Mouse (Mus musculus): ENCODE measurements at regions not wholly inside any gene's neighbourhood (a gene's known extent, or its start where the extent isn't known, plus 50 kb on each side); places are given as distances from the start of the nearest gene placed in this dataset.

DNA sequence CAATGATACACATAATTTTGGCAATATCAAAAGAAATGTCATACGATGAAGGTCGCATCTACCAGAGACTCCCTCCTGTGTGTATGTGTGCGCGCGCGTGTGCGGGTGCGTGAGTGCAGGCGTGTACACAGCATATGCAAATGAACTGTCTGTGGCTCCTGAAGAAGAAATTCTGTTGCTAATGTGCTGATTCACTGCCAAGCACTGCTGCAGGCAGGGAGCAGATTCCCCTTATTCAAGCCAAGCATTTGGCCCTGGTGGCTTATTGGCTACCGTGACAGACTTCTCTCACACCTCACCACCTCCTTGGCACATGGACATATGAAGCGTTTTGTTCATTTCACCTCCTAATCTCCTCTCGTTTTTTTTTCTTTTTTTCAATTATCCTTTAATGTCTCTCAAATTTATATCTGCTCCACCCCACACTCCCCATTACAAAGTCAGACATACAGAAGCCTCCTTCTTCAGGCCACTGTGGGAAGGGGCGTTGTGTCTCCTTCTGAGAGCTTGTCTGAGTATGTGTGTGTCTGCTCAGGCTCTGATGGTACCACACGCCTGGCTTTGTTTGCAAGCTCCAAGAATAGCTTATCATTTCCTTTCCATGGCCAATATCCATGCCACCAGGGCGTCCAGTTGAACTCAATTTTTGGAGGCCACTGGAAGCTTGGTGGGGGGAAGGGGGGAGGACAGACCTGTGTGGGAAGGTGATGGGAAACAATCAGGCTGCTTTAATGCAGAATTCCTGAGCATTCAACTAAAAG lies 115.5 kb upstream of the Pgrmc2 start:
- Histone ChIP-seq H3K36me3 (ENCODE audit: control insufficient read depth, insufficient read depth, low read length) (no peaks in the 10 kb centered on the region), H3K4me3 (ENCODE audit: low read length) (no peak overlapping the region), H3K4me2 (ENCODE audit: low read length) (no peak overlapping the region), H3K9me3 (ENCODE audit: control insufficient read depth, low read length) (no peaks in the 10 kb centered on the region), H3K4me1 (ENCODE audit: control insufficient read depth, insufficient read depth, low read depth, low read length) (peaks cover 9% of the 10 kb centered on the region; the same call in 1 of the 2 replicates), H3K9ac (ENCODE audit: low read depth, low read length) (no peak overlapping the region), H3K27me3 (replicated peaks; ENCODE audit: control insufficient read depth, insufficient read depth, low read length) (no peaks in the 10 kb centered on the region; the same call in 1 of the 2 replicates), H3K27ac (ENCODE audit: low read depth, low read length) (no peak overlapping the region; the same call in 1 of the 2 replicates)
- 62% methylated on average over 15 of the region's 15 CpGs for WGBS
- ATAC-seq, result peak; percentile 71

DNA sequence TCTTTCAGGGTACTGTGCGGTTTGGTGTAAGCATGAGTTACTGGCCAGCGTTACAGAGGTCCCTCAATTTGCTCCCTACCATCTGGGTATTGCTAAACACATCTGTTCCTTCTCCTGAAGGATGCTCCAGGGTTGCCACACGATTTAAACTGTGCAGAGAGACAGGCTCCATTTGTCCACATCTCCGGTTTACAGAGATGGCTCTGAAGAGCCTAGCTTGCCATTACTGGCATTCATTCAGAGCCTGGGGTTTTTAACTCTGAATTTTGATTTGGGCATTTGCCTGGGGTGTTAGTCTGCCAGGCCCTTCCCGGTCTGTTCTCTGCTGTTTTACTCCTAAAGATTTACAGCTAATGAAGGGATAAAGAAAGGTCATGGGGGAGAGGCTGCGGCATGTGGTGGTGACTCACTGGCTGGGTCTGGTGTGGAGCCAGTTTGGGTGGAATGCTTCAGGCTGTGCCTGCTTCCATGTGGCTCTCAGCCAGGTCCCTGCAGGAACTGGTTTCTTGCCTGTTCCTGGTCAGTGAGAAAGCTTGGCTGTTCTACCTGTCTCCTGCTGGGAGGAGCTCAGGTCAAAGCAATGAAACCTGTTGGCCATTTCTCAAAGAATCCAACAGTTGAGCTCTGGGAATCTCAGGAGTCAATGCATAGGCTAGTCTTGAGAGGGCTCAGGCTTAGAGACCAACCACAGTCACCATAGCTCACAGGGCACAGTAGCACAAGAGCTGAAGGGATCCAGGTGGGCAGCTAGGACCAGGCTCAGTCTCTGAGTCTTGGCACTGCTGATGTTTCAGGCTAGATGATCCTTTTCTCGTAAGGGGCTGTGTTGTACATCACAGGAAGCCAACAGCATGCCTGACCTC lies 112.5 kb upstream of the Pgrmc2 start:
- WGBS, result 35% methylated on average over 7 of the region's 7 CpGs
- H3K4me3 ChIP-seq (ENCODE audit: low read length), result no peak overlapping the region
- no peak overlapping the region for H3K9ac ChIP-seq (ENCODE audit: low read depth, low read length)
- ATAC-seq, result peak; percentile 88
- H3K4me2 ChIP-seq (ENCODE audit: low read length), result no peak overlapping the region
- no peaks in the 10 kb centered on the region for H3K36me3 ChIP-seq (ENCODE audit: control insufficient read depth, insufficient read depth, low read length)
- H3K27me3 ChIP-seq (replicated peaks; ENCODE audit: control insufficient read depth, insufficient read depth, low read length), result no peaks in the 10 kb centered on the region; the same call in 1 of the 2 replicates
- no peaks in the 10 kb centered on the region for H3K9me3 ChIP-seq (ENCODE audit: control insufficient read depth, low read length)
- no peak overlapping the region for H3K27ac ChIP-seq (ENCODE audit: low read depth, low read length)
- H3K4me1 ChIP-seq (ENCODE audit: control insufficient read depth, insufficient read depth, low read depth, low read length), result peaks cover 9% of the 10 kb centered on the region; the same call in 1 of the 2 replicates

DNA sequence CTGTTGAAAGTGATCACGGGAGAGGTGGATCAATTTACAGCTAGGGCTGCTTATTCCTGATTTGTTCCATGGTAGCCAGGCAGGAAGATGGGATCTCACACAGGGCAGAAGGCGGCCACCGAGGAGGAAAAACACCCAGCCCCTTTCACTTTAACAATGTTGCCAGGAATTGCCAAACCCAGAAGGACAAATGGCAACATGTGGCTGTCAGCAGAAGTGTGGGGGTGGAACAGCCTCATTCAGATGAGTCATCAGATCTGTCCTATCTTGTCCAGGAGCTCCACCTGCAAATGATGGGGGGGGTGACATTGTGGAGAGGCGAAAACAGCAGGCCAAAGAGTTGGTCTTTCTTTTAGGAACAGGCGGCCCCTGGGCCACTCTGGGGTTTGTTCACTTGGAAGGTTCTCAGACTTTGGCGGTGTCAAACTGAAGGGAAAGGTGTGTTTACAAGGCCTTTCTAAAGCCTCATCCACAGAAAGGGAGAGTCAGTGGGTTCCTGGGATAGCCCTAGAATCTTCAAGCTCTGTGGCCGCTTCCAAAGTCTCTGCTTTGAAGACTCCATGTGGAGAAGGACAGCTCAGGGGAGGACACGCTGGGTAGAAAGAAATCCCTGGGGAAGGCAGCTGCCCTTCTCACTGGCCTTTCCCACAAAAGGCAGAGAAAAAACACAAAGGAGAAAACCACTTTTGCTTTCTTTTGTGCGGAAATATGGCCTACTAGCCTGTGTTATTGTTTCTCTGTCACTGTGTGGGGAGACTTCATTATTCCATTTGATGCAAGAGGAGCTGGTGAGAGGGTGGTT lies 111.7 kb upstream of the Pgrmc2 start:
- Histone ChIP-seq H3K4me2 (ENCODE audit: low read length) (no peak overlapping the region), H3K4me1 (ENCODE audit: control insufficient read depth, insufficient read depth, low read depth, low read length) (peaks cover 9% of the 10 kb centered on the region; the same call in 1 of the 2 replicates), H3K27ac (ENCODE audit: low read depth, low read length) (no peak overlapping the region), H3K27me3 (replicated peaks; ENCODE audit: control insufficient read depth, insufficient read depth, low read length) (no peaks in the 10 kb centered on the region), H3K9ac (ENCODE audit: low read depth, low read length) (no peak overlapping the region), H3K9me3 (ENCODE audit: control insufficient read depth, low read length) (no peaks in the 10 kb centered on the region), H3K36me3 (ENCODE audit: control insufficient read depth, insufficient read depth, low read length) (no peaks in the 10 kb centered on the region), H3K4me3 (ENCODE audit: low read length) (no peak overlapping the region)
- no peak for ATAC-seq
- 61% methylated on average over 9 of the region's 9 CpGs for WGBS

DNA sequence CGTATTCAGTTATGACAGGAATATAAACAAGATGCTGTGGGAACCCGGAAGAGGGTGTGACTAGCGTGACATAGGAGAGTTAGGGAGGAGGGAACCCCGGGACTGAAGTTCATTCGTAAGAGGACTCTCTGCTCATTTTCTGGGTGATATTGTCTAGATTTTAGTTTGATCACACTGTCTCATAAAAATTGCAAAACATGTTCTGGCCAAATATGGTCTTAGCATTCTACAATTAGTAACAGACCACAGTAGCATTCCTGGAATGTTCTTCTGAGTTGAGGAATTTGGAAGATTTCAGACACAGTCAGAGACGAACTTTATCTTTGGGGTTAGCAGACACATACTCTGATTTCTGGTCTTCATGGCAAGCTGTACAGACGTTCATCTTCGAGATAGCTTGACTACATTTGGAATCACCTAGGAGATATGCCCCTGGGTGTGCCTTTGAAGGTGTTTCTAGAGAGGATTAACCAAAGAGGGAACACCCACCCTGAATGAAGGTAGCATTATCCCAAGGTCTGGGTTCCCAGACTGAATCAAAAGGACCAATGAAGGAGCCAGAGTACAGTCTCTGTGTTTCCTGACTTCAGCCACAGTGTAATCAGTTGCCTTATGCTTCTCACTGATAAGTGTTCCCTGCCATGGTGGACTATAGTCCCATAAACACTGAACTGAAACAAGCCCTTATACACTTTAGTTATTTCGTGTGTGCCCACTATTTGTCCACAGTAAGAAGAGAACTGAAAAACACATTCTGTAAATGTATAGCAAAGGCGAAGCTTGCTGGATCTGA lies 102.7 kb upstream of the Pgrmc2 start:
- H3K4me3 ChIP-seq (ENCODE audit: low read length), result no peak overlapping the region
- no peak overlapping the region for H3K27ac ChIP-seq (ENCODE audit: low read depth, low read length)
- no peak overlapping the region for H3K9ac ChIP-seq (ENCODE audit: low read depth, low read length)
- no peaks in the 10 kb centered on the region for H3K36me3 ChIP-seq (ENCODE audit: control insufficient read depth, insufficient read depth, low read length)
- H3K27me3 ChIP-seq (replicated peaks; ENCODE audit: control insufficient read depth, insufficient read depth, low read length), result no peaks in the 10 kb centered on the region
- no peak for ATAC-seq
- 87% methylated on average over 10 of the region's 10 CpGs for WGBS
- peaks cover 6% of the 10 kb centered on the region for H3K4me1 ChIP-seq (ENCODE audit: control insufficient read depth, insufficient read depth, low read depth, low read length)
- no peaks in the 10 kb centered on the region for H3K9me3 ChIP-seq (ENCODE audit: control insufficient read depth, low read length)
- H3K4me2 ChIP-seq (ENCODE audit: low read length), result no peak overlapping the region

DNA sequence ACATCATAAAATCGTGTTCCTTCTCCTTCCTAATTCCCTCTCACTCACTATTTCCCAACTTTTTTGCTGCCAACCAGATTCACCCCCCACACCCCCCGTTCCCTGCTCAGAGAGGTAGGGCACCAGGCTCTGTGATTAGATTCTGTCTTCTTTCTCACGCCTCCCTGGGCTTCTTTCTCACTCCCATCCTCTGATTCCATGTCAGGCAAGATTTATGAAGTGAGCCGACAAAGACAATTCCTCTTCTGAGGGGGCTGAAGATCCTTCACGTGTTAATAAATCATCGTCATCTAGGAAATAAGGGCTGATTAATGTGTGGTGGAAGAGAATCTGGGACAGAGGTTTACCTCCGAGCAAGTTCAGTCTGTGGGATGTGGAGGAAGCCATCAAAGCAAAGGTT lies 101.5 kb upstream of the Pgrmc2 start:
- H3K27me3 ChIP-seq (replicated peaks; ENCODE audit: control insufficient read depth, insufficient read depth, low read length), result no peaks in the 10 kb centered on the region
- no peak for ATAC-seq
- H3K4me3 ChIP-seq (ENCODE audit: low read length), result no peak overlapping the region
- peaks cover 6% of the 10 kb centered on the region for H3K4me1 ChIP-seq (ENCODE audit: control insufficient read depth, insufficient read depth, low read depth, low read length)
- 66% methylated on average over 7 of the region's 7 CpGs for WGBS
- H3K9me3 ChIP-seq (ENCODE audit: control insufficient read depth, low read length), result no peaks in the 10 kb centered on the region
- H3K9ac ChIP-seq (ENCODE audit: low read depth, low read length), result no peak overlapping the region
- no peaks in the 10 kb centered on the region for H3K36me3 ChIP-seq (ENCODE audit: control insufficient read depth, insufficient read depth, low read length)
- no peak overlapping the region for H3K4me2 ChIP-seq (ENCODE audit: low read length)
- no peak overlapping the region for H3K27ac ChIP-seq (ENCODE audit: low read depth, low read length)

DNA sequence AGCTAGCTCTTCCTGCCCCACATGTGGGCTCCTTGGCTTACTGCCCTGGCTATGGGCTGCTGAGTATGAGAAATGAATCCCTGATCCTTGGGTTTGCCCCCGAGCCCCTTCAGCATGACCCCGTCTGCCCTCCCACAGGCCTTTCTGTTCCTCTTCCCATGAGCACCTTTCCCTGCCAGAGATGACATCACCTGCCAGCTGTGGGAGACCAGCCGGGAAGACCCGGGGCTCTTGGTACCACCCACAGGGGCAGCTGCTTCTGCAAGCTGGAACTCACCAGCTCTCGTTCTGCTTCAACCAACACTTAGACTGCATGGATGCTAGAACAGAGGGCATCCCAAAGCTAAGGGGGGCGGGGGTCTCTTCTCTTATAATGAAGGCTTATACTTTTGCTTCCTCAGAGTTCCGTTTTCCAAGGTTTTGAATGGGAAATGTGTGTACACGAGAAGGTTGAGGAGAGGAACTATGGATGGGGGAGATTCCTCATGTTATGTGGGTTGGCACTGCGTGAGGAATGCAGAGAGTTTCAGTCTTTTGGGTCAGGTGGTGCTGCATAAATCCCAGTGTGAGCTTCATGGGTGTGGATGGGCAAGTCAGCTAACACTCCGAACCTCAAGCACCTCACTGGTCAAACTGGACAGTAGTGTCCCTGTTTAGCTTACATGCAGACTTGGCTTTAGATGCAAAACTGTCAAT lies 100.2 kb upstream of the Pgrmc2 start:
- Histone ChIP-seq H3K27me3 (replicated peaks; ENCODE audit: control insufficient read depth, insufficient read depth, low read length) (no peaks in the 10 kb centered on the region), H3K9ac (ENCODE audit: low read depth, low read length) (no peak overlapping the region), H3K9me3 (ENCODE audit: control insufficient read depth, low read length) (no peaks in the 10 kb centered on the region), H3K36me3 (ENCODE audit: control insufficient read depth, insufficient read depth, low read length) (no peaks in the 10 kb centered on the region), H3K4me2 (ENCODE audit: low read length) (no peak overlapping the region), H3K27ac (ENCODE audit: low read depth, low read length) (no peak overlapping the region), H3K4me1 (ENCODE audit: control insufficient read depth, insufficient read depth, low read depth, low read length) (peaks cover 6% of the 10 kb centered on the region), H3K4me3 (ENCODE audit: low read length) (no peak overlapping the region)
- ATAC-seq, result peak; percentile 37; the same call in 1 of the 2 replicates
- 70% methylated on average over 10 of the region's 10 CpGs for WGBS

DNA sequence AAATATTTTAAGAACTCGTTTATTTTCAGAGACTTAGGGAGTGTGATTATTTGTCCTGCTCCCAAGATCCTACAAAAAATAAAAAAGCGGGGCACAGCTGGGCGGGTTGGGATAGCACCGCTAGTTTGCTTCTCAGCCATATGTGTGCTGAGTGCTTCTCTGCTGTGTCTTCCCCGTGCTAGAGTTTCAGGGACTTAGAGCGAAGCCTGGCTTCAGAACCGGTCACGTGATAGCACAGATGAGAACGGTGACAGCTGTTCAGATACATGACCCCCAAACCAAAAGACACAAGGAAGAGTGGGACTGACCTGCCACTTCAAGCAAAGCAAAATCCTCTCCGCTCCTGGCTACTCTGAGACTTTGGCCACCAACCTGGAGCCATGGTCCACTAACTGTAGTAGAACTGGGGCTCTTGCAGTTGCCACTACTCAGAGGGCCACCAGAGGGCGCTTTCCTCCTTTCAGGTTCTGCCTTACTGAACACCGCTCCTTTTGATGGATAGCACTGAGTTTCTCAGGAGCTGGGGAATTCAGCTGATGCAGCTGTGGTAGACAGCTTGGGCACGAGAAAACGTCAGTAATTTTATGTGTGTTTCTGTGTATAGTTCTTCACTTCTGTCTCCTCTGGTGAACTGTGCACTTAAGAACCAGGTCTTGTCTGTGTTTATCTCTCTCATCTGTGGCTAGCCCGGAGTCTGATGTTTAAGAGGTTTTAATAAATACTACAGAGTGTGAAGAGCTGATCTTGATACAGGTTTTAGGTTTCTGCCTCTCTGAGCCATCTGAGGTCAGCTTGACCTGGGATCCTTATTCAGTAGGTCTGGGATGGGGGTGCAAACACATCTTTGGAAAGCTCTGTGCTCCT lies 99.4 kb upstream of the Pgrmc2 start:
- no peak overlapping the region for H3K4me2 ChIP-seq (ENCODE audit: low read length)

More for the DNA sequence above, 99.4 kb upstream of the Pgrmc2 start:
- Histone ChIP-seq H3K4me1 (ENCODE audit: control insufficient read depth, insufficient read depth, low read depth, low read length) (peaks cover 6% of the 10 kb centered on the region), H3K27ac (ENCODE audit: low read depth, low read length) (no peak overlapping the region), H3K36me3 (ENCODE audit: control insufficient read depth, insufficient read depth, low read length) (no peaks in the 10 kb centered on the region), H3K9ac (ENCODE audit: low read depth, low read length) (no peak overlapping the region), H3K4me3 (ENCODE audit: low read length) (no peak overlapping the region), H3K9me3 (ENCODE audit: control insufficient read depth, low read length) (no peaks in the 10 kb centered on the region), H3K27me3 (replicated peaks; ENCODE audit: control insufficient read depth, insufficient read depth, low read length) (no peaks in the 10 kb centered on the region)
- WGBS, result 58% methylated on average over 15 of the region's 15 CpGs
- ATAC-seq, result peak; percentile 93
